Mouse (Mus musculus) midbrain, embryonic 10.5 days (tissue): ENCODE data around the gene Cd19. TPM values are rescaled to one million over a fixed set of nuclear protein-coding genes. Genes with fewer than 3 reads are reported as not detected.
"Not testable (repeated sequence)": the region's sequence is repeated elsewhere in the genome, so short reads cannot be mapped to it uniquely, and the experiment has no call there.

Experiments
- DNase-seq: peaks from one replicate; pipeline ENCODE4 v3.0.0-alpha.2; 2017; ENCODE audit warnings: low spot score
- H3K27ac ChIP-seq: fragments of 300-500 bp; sonication (generic); replicated peaks from 2 replicates; pipeline ENCODE4 v1.5.1; 2016; ENCODE audit warnings: mild to moderate bottlenecking
- H3K27me3 ChIP-seq: fragments of 300-500 bp; sonication (generic); 2 replicates; pipeline ENCODE4 v1.6.1; 2016; ENCODE audit warnings: low read depth, mild to moderate bottlenecking; ENCODE audit not compliant: poor library complexity, severe bottlenecking
- H3K36me3 ChIP-seq: fragments of 300-500 bp; sonication (generic); 2 replicates; pipeline ENCODE4 v1.6.1; 2016; ENCODE audit warnings: mild to moderate bottlenecking, moderate library complexity
- H3K4me1 ChIP-seq: fragments of 300-500 bp; sonication (generic); 2 replicates; pipeline ENCODE4 v1.6.1; 2016
- H3K4me3 ChIP-seq: fragments of 300-500 bp; sonication (generic); 2 replicates; pipeline ENCODE4 v1.5.1; 2016; ENCODE audit warnings: mild to moderate bottlenecking, moderate library complexity
- H3K9me3 ChIP-seq: fragments of 300-500 bp; sonication (generic); replicated peaks from 2 replicates; pipeline ENCODE4 v1.6.1; 2016; ENCODE audit warnings: mild to moderate bottlenecking
- WGBS: fragments of 180-500 bp; shearing (Covaris S2); methylation state at CpG from one replicate; pipeline ENCODE4 v1.1.7; 2016; 5-methylcytosine and 5-hydroxymethylcytosine counted together
- polyA plus RNA-seq: library from polyadenylated mRNA; unstranded; fragments of >200 nt; fragmentation: Nextera tagmentation; extraction: Ambion mirVana; gene quantifications from 2 replicates; pipeline ENCODE4 v1.2.1, GENCODE M21; 2016

Gene Cd19
- polyA plus RNA-seq, 1 experiment from 2014 or later = 0.16 TPM

DNA sequence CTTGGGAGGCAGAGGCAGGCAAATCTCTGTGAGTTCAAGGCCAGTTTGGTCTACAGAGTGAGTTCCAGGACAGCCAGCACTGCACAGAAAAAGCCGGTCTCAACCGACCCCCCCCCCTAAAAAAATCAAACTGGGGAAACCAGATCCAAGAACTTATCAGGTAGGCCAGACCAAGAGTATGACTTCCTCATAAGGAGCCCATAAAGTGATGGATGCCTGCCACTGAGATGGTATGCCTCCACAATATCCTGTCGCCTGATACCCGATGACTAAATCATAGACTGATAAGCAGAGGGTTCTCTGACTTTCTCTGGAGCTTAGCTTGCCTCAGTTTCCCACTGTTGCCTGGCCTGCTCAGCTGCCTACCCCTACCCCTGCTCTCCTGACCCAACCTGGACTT lies 16.9 kb downstream of the Cd19 start:
- H3K27ac ChIP-seq = no peak overlapping the region
- H3K4me3 ChIP-seq = no peak overlapping the region
- WGBS = 96% methylated on average over 4 of the region's 4 CpGs
- DNase-seq = no peak
- peaks cover 21% of the 10 kb centered on the region for H3K4me1 ChIP-seq
- 0 out of 2 replicates have a peak, but pooled peaks cover 6% of the 10 kb centered on the region for H3K36me3 ChIP-seq
- no peaks in the 10 kb centered on the region for H3K9me3 ChIP-seq
- H3K27me3 ChIP-seq = no peaks in the 10 kb centered on the region

DNA sequence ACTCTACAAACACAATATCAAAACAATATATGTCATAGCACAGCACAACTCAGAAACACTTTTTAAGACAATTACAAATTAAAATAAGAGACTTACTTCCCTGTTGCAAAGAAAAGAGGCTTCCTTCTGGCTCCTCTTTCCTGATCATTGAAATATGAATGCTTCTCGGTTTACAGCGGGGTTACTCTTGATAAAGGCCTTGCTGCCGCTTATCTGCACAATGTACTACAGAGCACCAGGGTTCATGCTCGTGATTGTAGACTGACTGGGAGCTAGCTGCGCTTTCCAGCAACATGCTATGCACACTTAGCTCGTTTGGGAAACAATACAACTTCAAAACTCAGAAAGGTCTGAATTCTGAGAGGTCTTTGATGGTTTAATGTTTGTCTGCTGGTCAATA lies 17.5 kb downstream of the Cd19 start:
- 62% methylated on average over 6 of the region's 6 CpGs for WGBS
- DNase-seq = no peak
- no peaks in the 10 kb centered on the region for H3K9me3 ChIP-seq
- H3K36me3 ChIP-seq = 0 out of 2 replicates have a peak, but pooled peaks cover 6% of the 10 kb centered on the region
- peaks cover 21% of the 10 kb centered on the region for H3K4me1 ChIP-seq
- peak overlapping the region; percentile 88 for H3K4me3 ChIP-seq
- peak overlapping the region; percentile 50 for H3K27ac ChIP-seq
- no peaks in the 10 kb centered on the region for H3K27me3 ChIP-seq

DNA sequence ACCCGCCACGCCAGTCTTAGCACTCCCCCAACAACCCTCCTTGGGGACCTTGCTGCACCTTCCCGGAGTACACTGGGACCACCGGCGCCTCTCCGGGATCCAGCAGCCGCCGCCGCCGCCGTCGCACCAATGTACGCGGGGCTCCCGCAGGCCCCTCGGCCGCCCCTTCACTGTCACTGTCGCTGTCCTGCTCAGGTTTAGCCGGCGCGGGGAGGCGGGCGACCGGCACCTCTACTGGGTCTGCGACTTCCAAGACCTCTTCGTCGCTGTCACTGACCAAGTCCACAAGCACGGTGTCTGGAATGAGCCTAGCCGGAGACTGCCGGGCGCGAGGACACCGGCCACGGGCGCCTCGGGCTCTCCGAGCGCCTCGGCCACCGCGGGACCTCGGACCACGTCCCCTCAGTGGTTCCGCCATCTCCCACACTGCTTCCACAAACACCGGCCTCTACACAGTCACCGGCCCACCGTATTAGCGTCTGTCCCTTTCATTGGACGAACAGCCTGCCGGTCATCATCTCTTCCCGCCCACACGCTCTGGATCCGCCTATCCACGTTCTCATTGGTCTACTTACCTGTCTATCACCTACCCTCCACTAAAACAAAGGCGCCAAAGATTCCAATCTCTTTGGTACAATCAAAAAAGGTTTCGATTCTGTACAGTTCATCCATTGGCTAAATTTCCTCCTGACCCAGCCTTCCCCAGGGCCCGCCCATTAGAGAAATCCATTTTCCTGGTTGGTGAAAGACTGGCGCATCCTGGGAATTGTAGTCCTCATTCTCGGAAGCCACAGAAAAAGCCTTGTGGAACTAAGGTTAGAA lies 18.2 kb downstream of the Cd19 start, which contains the start of gene Nfatc2ip:
Gene Nfatc2ip, minus strand, starts transcription at position 440 of the 822 bp plus-strand sequence.
- under 1% methylated on average over 59 of the region's 59 CpGs for WGBS
- peak within 1 kb of the TSS; percentile 83 for H3K27ac ChIP-seq

DNA sequence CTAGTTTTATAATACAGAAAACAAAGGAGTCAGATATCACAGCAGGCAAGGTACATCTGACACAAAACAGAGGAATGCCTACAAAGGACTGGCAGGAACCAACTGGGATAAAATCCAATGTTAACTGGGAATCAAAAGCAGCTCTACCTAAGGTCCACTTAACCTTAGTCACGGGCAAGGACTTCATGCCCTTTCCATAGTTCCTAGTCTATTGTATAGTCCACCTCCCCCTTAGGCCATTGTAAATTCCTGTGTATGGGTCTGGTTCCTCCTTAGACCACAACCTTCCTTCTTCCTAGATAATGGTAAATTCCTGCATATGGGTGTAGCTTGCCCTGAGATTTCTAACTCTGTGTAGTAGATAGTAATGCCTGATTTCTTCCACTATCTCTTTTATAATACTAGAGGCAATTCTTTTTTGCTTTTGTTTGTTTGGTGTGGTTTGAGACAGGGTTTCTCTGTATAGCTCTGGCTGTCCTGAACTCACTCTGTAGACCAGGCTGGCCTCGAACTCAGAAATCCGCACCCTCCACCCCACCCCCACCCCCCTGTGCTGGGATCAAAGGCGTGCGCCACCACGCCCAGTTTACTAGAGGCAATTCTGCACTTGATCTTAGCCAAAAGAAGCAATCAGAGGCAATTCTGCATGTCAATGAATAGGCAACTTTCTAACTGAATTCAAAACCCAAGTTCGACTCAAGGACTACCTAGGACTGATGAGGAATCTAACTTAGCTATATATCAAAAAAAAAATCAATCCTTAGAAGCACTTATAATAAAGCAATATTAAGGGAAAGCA lies 22.4 kb downstream of the Cd19 start:
- WGBS = 90% methylated on average over 7 of the region's 7 CpGs
- H3K27ac ChIP-seq, H3K9me3 ChIP-seq, H3K4me3 ChIP-seq, H3K27me3 ChIP-seq, DNase-seq: not testable (repeated sequence)
- Histone ChIP-seq H3K4me1 (peaks cover 19% of the 10 kb centered on the region), H3K36me3 (peaks cover 50% of the 10 kb centered on the region)

More for the DNA sequence above, 18.2 kb downstream of the Cd19 start, which contains the start of gene Nfatc2ip:
- Histone ChIP-seq H3K27me3 (no peaks in the 10 kb centered on the region), H3K36me3 (peaks cover 10% of the 10 kb centered on the region), H3K9me3 (no peaks in the 10 kb centered on the region), H3K4me1 (peaks cover 21% of the 10 kb centered on the region), H3K4me3 (peak within 1 kb of the TSS; percentile 88)
- peak; percentile 93 for DNase-seq

DNA sequence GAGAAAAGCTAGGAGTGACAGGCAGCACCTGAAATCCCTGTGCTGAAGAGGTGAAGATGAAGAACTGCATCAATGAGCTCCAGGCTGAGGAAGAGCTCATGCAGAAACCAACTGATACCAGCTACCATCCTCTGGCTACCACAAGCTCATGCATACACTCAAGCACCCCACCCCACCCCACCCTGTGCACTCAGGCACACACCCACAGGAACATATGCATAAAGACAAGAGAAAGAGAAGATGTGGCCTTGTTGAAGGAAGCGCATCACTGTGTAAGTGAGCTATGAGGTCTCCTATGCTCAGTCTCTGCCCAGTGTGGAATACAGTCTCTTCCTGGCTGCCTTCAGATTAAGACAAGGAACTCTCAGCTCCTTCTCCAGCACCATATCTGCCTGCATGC lies 26.5 kb downstream of the Cd19 start:
- Histone ChIP-seq H3K27ac (no peak overlapping the region), H3K9me3 (no peaks in the 10 kb centered on the region), H3K4me1 (no peaks in the 10 kb centered on the region), H3K27me3 (no peaks in the 10 kb centered on the region), H3K4me3 (no peak overlapping the region), H3K36me3 (peaks cover 73% of the 10 kb centered on the region)
- no peak for DNase-seq
- 93% methylated on average over 1 of the region's 1 CpGs for WGBS

DNA sequence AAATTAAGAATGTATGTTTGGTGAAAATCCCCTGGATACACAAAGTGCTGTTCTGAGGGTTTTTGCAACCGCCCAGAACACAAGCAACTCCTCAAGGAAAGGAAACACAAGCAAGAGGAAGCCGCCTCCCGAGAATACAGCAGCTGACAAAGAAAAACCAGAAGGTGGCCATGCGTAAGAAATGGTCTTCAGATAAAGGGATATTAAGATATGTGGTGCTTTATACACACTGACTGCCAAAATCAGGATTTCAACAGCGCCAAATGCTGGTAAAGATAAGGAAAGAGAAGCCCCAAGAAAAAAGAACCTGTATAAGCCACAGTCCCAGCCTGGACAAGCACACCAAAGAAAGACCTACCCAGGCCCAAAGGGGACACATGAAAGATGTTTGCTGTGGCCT lies 31.1 kb downstream of the Cd19 start:
- no peak overlapping the region for H3K27ac ChIP-seq
- 88% methylated on average over 5 of the region's 5 CpGs for WGBS
- no peak for DNase-seq
- peaks cover 41% of the 10 kb centered on the region for H3K36me3 ChIP-seq
- no peaks in the 10 kb centered on the region for H3K4me1 ChIP-seq
- no peaks in the 10 kb centered on the region for H3K9me3 ChIP-seq
- no peaks in the 10 kb centered on the region for H3K27me3 ChIP-seq
- no peak overlapping the region for H3K4me3 ChIP-seq

DNA sequence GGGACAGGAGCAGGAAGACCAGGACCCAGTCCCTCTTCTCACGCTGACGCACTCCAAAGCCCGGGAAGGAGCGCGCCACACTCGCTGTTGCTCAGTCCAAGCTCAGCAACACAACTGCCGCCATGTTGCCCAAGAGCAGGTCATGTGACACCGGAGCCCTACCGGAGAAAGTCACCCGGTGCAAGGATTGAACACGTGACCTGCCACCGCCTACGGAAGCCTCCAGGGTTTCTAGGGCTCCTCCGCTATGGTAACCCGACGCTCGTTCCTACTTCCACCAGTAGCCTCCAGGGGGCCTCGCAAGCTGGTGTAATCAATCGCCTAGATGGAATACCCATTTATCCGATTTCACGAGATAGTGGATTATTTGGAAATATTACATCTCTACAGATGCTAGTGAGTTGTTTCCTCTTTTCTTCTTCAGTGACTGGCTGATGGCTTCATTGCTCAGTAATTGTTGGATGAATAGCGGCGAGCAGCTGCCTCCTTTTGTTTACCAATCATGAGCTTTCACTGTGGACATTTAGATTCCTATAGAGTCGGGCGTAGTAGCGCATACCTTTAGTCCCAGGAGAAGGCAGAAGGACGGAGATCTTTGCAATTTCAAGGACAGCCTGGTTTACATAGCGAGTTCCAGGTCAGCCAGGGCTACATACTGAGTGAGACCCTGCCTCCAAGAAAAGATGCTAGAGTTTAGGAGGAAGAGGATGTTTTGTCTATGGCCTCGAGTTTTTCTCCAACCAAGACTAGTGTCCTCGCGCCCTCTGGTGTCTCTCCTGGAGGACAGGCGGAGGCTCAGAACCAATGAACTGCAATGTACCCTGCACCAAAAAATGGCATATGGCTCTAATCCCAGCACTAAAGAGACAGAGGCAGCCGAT lies 37.2 kb downstream of the Cd19 start, which contains the start of gene Spns1:
Gene Spns1, minus strand, starts transcription at position 173 of the 881 bp plus-strand sequence.
- peaks cover 25% of the 10 kb centered on the region for H3K4me1 ChIP-seq
- peak; percentile 96 for DNase-seq
- H3K9me3 ChIP-seq = no peaks in the 10 kb centered on the region
- H3K27ac ChIP-seq = peak within 1 kb of the TSS; percentile 87
- H3K36me3 ChIP-seq = peaks cover 28% of the 10 kb centered on the region
- under 1% methylated on average over 33 of the region's 33 CpGs for WGBS
- peak within 1 kb of the TSS; percentile 95 for H3K4me3 ChIP-seq
- no peaks in the 10 kb centered on the region for H3K27me3 ChIP-seq

DNA sequence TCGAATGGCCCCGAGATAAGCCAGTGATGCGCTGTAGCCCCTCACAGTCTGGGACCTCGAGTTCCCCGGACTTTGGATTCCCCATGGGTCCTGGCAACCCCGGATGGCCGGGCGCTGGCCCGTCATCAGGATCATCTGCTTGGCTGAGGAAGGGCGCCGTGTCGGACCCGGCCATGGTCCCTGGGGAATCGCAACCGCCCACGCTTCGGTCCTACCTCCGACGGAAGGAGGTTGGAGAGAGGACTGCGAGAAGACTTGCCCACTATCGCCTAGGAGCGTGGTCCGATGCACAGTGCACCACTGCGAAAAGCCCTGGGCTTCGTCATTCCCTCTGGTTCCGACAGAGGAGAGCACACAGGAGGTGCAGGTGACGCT lies 37.8 kb downstream of the Cd19 start:
- peaks cover 34% of the 10 kb centered on the region for H3K36me3 ChIP-seq
- peak overlapping the region; percentile 95 for H3K4me3 ChIP-seq
- no peak for DNase-seq
- H3K27me3 ChIP-seq = no peaks in the 10 kb centered on the region
- no peaks in the 10 kb centered on the region for H3K9me3 ChIP-seq
- peak overlapping the region; percentile 87 for H3K27ac ChIP-seq
- WGBS = 1% methylated on average over 27 of the region's 27 CpGs
- peaks cover 25% of the 10 kb centered on the region for H3K4me1 ChIP-seq

DNA sequence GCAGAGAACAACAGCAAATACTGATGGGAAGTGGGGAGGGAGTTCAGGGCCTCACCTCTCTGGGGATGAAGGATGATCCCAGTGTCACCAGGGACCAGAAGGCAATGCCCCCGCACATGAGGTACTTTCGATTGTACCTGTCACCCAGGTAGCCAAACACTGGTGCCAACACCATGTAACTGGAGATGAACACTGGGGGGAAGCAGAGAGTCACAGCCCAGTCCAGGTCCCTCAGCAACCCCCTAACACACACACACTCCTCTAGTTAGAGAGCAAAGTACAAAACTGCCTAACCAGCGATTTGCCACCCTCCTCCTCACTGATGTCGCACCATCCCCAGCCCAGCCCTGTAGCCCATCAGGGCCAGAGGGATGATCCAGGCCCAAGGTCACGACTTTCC lies 39.7 kb downstream of the Cd19 start:
- no peak for DNase-seq
- WGBS = 80% methylated on average over 5 of the region's 5 CpGs
- peaks cover 53% of the 10 kb centered on the region for H3K36me3 ChIP-seq

DNA sequence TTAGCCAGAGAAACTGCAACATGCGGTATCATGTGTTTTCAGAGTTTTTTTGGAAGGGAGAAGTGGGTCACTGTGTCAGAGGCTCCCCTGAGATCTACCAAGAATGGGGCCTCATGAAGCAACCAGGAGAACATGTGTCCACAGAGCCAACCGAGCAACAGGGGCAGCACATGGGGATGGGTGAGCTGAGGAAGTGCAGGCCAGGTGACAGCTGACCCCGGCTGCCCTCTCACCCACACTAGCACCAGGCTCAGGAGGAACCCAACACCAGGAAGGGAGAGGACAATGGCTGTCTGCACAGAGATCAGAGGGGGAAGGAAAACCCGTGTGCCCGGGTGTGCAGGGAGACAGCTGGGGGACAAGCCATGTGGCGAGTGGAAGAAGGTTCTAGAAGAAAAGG lies 40.2 kb downstream of the Cd19 start:
- no peak for DNase-seq
- no peak overlapping the region for H3K4me3 ChIP-seq
- WGBS = 88% methylated on average over 6 of the region's 6 CpGs
- H3K4me1 ChIP-seq = peaks cover 25% of the 10 kb centered on the region
- no peaks in the 10 kb centered on the region for H3K27me3 ChIP-seq
- no peak overlapping the region for H3K27ac ChIP-seq
- H3K9me3 ChIP-seq = no peaks in the 10 kb centered on the region
- H3K36me3 ChIP-seq = peaks cover 58% of the 10 kb centered on the region

More for the DNA sequence above, 39.7 kb downstream of the Cd19 start:
- no peaks in the 10 kb centered on the region for H3K9me3 ChIP-seq
- H3K4me1 ChIP-seq = peaks cover 25% of the 10 kb centered on the region
- no peak overlapping the region for H3K4me3 ChIP-seq
- H3K27me3 ChIP-seq = no peaks in the 10 kb centered on the region
- no peak overlapping the region for H3K27ac ChIP-seq

DNA sequence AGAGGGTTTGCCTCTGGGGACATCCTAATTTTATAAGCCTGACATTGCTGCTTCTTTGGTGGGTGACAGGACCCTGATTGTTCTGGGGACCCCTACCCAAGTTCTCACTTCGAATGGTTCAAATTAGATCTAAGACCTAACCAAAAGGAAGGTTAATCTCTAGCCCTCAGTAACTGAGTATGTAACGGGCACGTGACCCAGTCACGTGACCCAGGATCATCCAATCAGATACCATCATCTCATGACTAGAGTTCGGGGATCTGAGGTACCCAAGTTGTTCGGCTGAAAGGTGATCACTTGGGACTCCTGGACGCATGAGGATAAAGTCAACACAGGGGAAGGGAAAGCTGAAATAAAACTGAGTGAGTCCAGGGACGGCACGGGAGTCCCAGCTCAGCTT lies 41.7 kb downstream of the Cd19 start:
- no peak for DNase-seq
- no peaks in the 10 kb centered on the region for H3K9me3 ChIP-seq
- no peak overlapping the region for H3K4me3 ChIP-seq
- peaks cover 21% of the 10 kb centered on the region for H3K4me1 ChIP-seq
- no peak overlapping the region for H3K27ac ChIP-seq
- no peaks in the 10 kb centered on the region for H3K27me3 ChIP-seq
- peaks cover 72% of the 10 kb centered on the region for H3K36me3 ChIP-seq
- 90% methylated on average over 9 of the region's 9 CpGs for WGBS

DNA sequence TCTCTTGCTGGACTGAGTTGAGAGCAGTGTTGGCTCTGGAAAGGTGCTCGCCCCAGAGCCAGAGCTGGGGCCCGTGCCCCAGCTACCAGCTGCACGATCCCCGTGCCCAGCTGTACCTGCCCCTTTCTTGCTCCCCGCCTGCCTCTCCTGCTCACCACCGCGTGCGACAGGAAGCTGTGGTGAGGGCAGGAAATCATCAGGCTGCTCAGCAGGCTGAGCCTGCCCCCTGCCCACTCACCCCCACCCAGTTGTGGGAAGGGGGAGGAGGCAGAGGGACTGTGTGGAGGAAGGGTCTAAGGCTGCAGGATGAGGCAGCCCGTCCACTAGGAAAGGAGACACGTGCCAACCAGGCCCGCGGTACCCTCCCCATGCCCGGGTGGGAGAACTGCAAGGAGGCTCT lies 45.3 kb downstream of the Cd19 start, which contains the start of gene Lat:
Gene Lat, minus strand, starts transcription at position 178 of the 400 bp plus-strand sequence.
- 90% methylated on average over 13 of the region's 13 CpGs for WGBS
- H3K4me1 ChIP-seq = no peaks in the 10 kb centered on the region
- H3K36me3 ChIP-seq = peaks cover 72% of the 10 kb centered on the region

More for the DNA sequence above, 45.3 kb downstream of the Cd19 start, which contains the start of gene Lat:
- H3K27me3 ChIP-seq = no peaks in the 10 kb centered on the region
- 0 out of 2 replicates have a peak within 1 kb of the TSS, but pooled peaks have one; percentile 7 for H3K4me3 ChIP-seq
- no peak for DNase-seq
- no peak within 1 kb of the TSS for H3K27ac ChIP-seq
- H3K9me3 ChIP-seq = no peaks in the 10 kb centered on the region
